Mouse (Mus musculus) lung, postnatal 36 days (tissue): ENCODE measurements around the gene 2810006K23Rik.
"Not testable (repeated sequence)": the region's sequence is repeated elsewhere in the genome, so short reads cannot be mapped to it uniquely, and the experiment has no call there.

Experiments used
- DNase-seq: peaks from one replicate; pipeline ENCODE4 v3.0.0; 2022; ENCODE audit warnings: mixed read lengths

The 2810006K23Rik gene

GRCm38 (mm10) chr5:124327510-124328364 lies at the start of gene 2810006K23Rik, which contains the start of gene Mphosph9:
Gene 2810006K23Rik, plus strand, starts transcription at chr5:124328089.
Gene Mphosph9, minus strand, starts transcription at chr5:124327972.
- peak; percentile 99 for DNase-seq

GRCm38 (mm10) chr5:124282854-124283253 lies 45.0 kb upstream of the 2810006K23Rik start:
- no peak for DNase-seq

- peak; percentile 53 for DNase-seq
Observed at GRCm38 (mm10) chr5:124284330-124284729, 43.6 kb upstream of the 2810006K23Rik start.

- no peak for DNase-seq
Observed at GRCm38 (mm10) chr5:124287616-124288247, 40.2 kb upstream of the 2810006K23Rik start.

- no peak for DNase-seq
Observed at GRCm38 (mm10) chr5:124290216-124290615, 37.7 kb upstream of the 2810006K23Rik start.

GRCm38 (mm10) chr5:124293967-124294366 lies 33.9 kb upstream of the 2810006K23Rik start:
- DNase-seq = no peak

GRCm38 (mm10) chr5:124296475-124296874 lies 31.4 kb upstream of the 2810006K23Rik start:
- DNase-seq = no peak

GRCm38 (mm10) chr5:124299307-124299706 lies 28.6 kb upstream of the 2810006K23Rik start:
- DNase-seq = not testable (repeated sequence)

- DNase-seq = no peak
Observed at GRCm38 (mm10) chr5:124300132-124300531, 27.8 kb upstream of the 2810006K23Rik start.

GRCm38 (mm10) chr5:124302853-124303252 lies 25.0 kb upstream of the 2810006K23Rik start:
- not testable (repeated sequence) for DNase-seq

GRCm38 (mm10) chr5:124309155-124309554 lies 18.7 kb upstream of the 2810006K23Rik start:
- DNase-seq = no peak

- DNase-seq = no peak
Observed at GRCm38 (mm10) chr5:124310091-124310490, 17.8 kb upstream of the 2810006K23Rik start.

GRCm38 (mm10) chr5:124315498-124315897 lies 12.4 kb upstream of the 2810006K23Rik start:
- DNase-seq = no peak

- DNase-seq = no peak
Observed at GRCm38 (mm10) chr5:124315941-124316340, 11.9 kb upstream of the 2810006K23Rik start.

GRCm38 (mm10) chr5:124317648-124318047 lies 10.2 kb upstream of the 2810006K23Rik start:
- no peak for DNase-seq

- no peak for DNase-seq
Observed at GRCm38 (mm10) chr5:124326829-124327228, 1.1 kb upstream of the 2810006K23Rik start.

- no peak for DNase-seq
Observed at GRCm38 (mm10) chr5:124330086-124330485, 2.2 kb downstream of the 2810006K23Rik start.

- peak; percentile 74 for DNase-seq
Observed at GRCm38 (mm10) chr5:124334392-124334791, 6.5 kb downstream of the 2810006K23Rik start.

- DNase-seq = no peak
Observed at GRCm38 (mm10) chr5:124337103-124337502, 9.2 kb downstream of the 2810006K23Rik start.

GRCm38 (mm10) chr5:124337909-124338308 lies 10.0 kb downstream of the 2810006K23Rik start:
- DNase-seq = peak; percentile 60

- DNase-seq = no peak
Observed at GRCm38 (mm10) chr5:124338791-124339190, 10.9 kb downstream of the 2810006K23Rik start.

GRCm38 (mm10) chr5:124341753-124342339 lies 14.0 kb downstream of the 2810006K23Rik start:
- not testable (repeated sequence) for DNase-seq

- DNase-seq = no peak
Observed at GRCm38 (mm10) chr5:124342897-124343296, 15.0 kb downstream of the 2810006K23Rik start.
